Mouse (Mus musculus) midbrain, postnatal 0 days (tissue): ENCODE results near the gene Slitrk1. TPM values are rescaled to one million over a fixed set of nuclear protein-coding genes. Genes with fewer than 3 reads are reported as not detected.
A peak's percentile ranks its signal among the peaks of the same experiment; 100 is the strongest.

ENCODE experiments used
- ATAC-seq: fragments of 200-750 bp; cut with Nextera tagmentation; 2 replicates; pipeline ENCODE4 v1.8.0; 2017; ENCODE audit warnings: moderate number of reproducible peaks, mild to moderate bottlenecking, moderate TSS enrichment, moderate library complexity; ENCODE audit not compliant: low FRiP score
- DNase-seq: peaks from one replicate; pipeline ENCODE4 v3.0.0-alpha.2; 2015; ENCODE audit warnings: low spot score
- H3K27ac ChIP-seq: fragments of 300-500 bp; sonication (generic); 2 replicates; pipeline ENCODE4 v1.5.1; 2014; ENCODE audit warnings: low read depth, mild to moderate bottlenecking, low read length, mixed read lengths
- H3K27me3 ChIP-seq: fragments of 300-500 bp; sonication (generic); 2 replicates; pipeline ENCODE4 v1.6.1; 2014; ENCODE audit warnings: low read length, control low read depth, mixed read lengths; ENCODE audit not compliant: insufficient read depth
- H3K36me3 ChIP-seq: fragments of 300-500 bp; sonication (generic); 2 replicates; pipeline ENCODE4 v1.6.1; 2014; ENCODE audit warnings: low read length, control low read depth, mixed read lengths; ENCODE audit not compliant: insufficient read depth
- H3K4me1 ChIP-seq: fragments of 300-500 bp; sonication (generic); 2 replicates; pipeline ENCODE4 v1.6.1; 2014; ENCODE audit warnings: mild to moderate bottlenecking, control low read depth, antibody characterized with exemption, low read length, mixed read lengths; ENCODE audit not compliant: insufficient read depth
- H3K4me2 ChIP-seq: fragments of 300-500 bp; sonication (generic); 2 replicates; pipeline ENCODE4 v1.6.1; 2014; ENCODE audit warnings: low read depth, mild to moderate bottlenecking, low read length, mixed read lengths; ENCODE audit not compliant: poor library complexity, severe bottlenecking
- H3K4me3 ChIP-seq: fragments of 300-500 bp; sonication (generic); 2 replicates; pipeline ENCODE4 v1.5.1; 2014; ENCODE audit warnings: low read depth, mild to moderate bottlenecking, low read length, moderate library complexity
- H3K9ac ChIP-seq: fragments of 300-500 bp; sonication (generic); replicated peaks from 2 replicates; pipeline ENCODE4 v1.6.1; 2014; ENCODE audit warnings: mild to moderate bottlenecking, low read length, moderate library complexity, mixed read lengths; ENCODE audit not compliant: poor library complexity, severe bottlenecking
- H3K9me3 ChIP-seq: fragments of 300-500 bp; sonication (generic); 2 replicates; pipeline ENCODE4 v1.6.1; 2016; ENCODE audit warnings: low read length, control low read depth
- CTCF ChIP-seq: IDR thresholded peaks from 2 replicates; pipeline ENCODE4 v1.5.1; 2016; ENCODE audit warnings: antibody characterized with exemption, mild to moderate bottlenecking
- WGBS: fragments of 180-500 bp; shearing (Covaris S2); extraction: QIAGEN DNeasy Blood & Tissue Kit; methylation state at CpG from one replicate; pipeline ENCODE4 v1.1.7; 2014; 5-methylcytosine and 5-hydroxymethylcytosine counted together
- polyA plus RNA-seq: library from polyadenylated mRNA; unstranded; fragments of >200 nt; fragmentation: Nextera tagmentation; extraction: Ambion mirVana; gene quantifications from 2 replicates; pipeline ENCODE4 v1.2.1, GENCODE M21; 2015
- total RNA-seq: library from RNA; depleted of rRNA; stranded (reverse); fragments of >200 nt; gene quantifications from 2 replicates; pipeline ENCODE4 v1.2.3, GENCODE M21; 2014

Gene Slitrk1
- total and polyA plus RNA-seq, 2 experiments from 2014 or later, result 27.2 to 41.8 TPM

- 0% methylated on average over 24 of the region's 24 CpGs for WGBS
- TF ChIP-seq CTCF, result no peak
- Histone ChIP-seq H3K27me3 (no peaks in the 10 kb centered on the region), H3K4me3 (peak overlapping the region; percentile 72), H3K27ac (peak overlapping the region; percentile 90), H3K4me2 (peak overlapping the region; percentile 68), H3K36me3 (no peaks in the 10 kb centered on the region), H3K9ac (peak overlapping the region; percentile 81), H3K4me1 (no peaks in the 10 kb centered on the region), H3K9me3 (no peaks in the 10 kb centered on the region)
- ATAC-seq (peak; percentile 13; the same call in 1 of the 2 replicates), DNase-seq (peak; percentile 15)
Measured at GRCm38 (mm10) chr14:108911138-108911841, 2.7 kb downstream of the Slitrk1 start.

DNA sequence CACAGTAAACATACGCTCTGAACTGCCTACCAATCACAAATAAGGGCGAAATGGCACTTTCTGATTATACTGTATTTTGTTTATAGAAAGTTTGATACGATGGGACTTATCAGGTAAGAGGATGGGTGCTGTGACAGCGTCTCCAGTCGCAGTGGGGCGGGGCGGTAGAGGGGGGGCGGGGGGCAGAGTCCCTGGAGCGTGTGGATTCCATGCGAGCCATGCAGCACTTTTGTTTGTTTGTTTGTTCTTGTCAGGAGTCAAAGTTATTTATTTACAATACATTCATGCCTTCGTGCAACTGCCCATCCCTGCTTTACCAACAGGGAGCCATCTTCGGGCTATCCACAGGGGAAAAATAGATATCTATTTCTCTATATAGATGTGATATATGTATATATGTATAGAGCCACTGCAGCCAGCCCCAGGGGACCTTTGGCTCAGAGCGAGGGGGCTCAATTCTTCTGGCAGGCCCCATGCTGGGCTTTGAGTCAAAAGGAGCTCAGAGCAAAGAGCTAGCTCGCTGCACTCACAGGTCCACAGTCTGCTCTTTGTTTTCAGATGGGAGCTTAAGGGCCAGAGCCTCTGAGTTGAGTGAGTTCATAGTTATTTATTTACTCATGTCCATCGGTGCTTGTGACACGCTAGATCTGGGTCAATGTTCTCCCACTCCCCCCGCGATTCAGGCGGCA is 3.4 kb downstream of the Slitrk1 start:
- Histone ChIP-seq H3K4me2 (peak overlapping the region; percentile 68), H3K4me3 (peak overlapping the region; percentile 72), H3K36me3 (no peaks in the 10 kb centered on the region), H3K9me3 (no peaks in the 10 kb centered on the region), H3K27me3 (no peaks in the 10 kb centered on the region), H3K4me1 (no peaks in the 10 kb centered on the region), H3K9ac (peak overlapping the region; percentile 81), H3K27ac (peak overlapping the region; percentile 90)
- TF ChIP-seq CTCF, result no peak
- DNase-seq (peak; percentile 53), ATAC-seq (no peak)
- 2% methylated on average over 19 of the region's 19 CpGs for WGBS

DNA sequence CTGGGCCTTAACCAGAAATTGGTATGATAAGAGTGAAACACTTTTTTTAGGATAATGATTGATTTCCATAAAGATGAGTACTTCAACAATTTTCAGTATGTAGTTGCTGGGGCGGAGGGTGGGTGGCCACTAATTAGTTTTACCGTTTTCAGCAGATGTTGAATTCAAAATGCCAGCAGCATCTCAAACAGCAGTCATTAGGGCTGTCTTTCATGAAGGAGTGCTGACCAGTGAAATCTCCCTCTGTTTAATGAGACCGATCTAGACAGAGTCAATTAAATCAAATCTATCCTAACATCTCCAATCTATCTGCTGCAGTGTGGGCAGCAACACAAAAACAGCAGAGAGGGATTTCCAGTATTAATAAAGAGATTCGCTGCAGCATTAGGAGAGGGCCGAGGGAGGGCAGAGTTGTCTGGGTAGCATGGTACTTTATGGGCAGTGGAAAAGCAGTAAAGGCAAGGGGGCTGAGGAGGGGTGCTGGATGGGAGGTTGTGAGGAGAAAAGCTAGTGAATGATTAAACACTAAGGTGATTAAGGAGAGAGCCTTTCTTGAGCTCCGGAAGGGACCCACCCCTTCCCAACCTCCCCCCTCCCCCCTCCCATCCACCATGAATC is 4.5 kb downstream of the Slitrk1 start:
- Histone ChIP-seq H3K9me3 (no peaks in the 10 kb centered on the region), H3K4me1 (no peaks in the 10 kb centered on the region), H3K4me3 (peak overlapping the region; percentile 72), H3K27ac (peak overlapping the region; percentile 0; the same call in 1 of the 2 replicates), H3K9ac (peak overlapping the region; percentile 30; the same call in 1 of the 2 replicates), H3K36me3 (no peaks in the 10 kb centered on the region), H3K27me3 (no peaks in the 10 kb centered on the region), H3K4me2 (peak overlapping the region; percentile 68)
- TF ChIP-seq CTCF, result peak; percentile 45
- peak; percentile 16 for DNase-seq
- WGBS, result 8% methylated on average over 6 of the region's 6 CpGs
- no peak for ATAC-seq

DNA sequence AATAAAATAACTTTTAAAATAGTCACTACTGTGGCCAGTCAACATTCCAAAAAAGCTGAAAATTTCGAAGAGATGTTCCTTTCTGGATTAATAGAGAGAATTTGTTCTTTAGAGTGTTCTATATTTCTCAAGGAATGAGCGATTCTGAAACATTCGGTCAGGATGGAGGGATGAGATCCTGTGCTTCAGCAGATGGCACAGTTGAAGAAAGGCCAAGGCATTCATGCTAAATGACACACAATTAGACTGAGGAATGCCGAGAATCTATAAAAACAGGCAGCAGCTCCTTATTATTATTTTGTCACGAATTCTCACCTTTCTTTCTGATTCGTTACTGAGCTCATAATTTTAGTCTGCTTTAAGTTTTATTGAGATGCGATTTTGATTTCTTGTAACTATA is 15.4 kb downstream of the Slitrk1 start:
- WGBS, result 85% methylated on average over 7 of the region's 7 CpGs
- no peak for TF ChIP-seq CTCF
- Histone ChIP-seq H3K9me3 (no peaks in the 10 kb centered on the region), H3K36me3 (no peaks in the 10 kb centered on the region), H3K27ac (no peak overlapping the region), H3K9ac (no peak overlapping the region), H3K4me2 (no peak overlapping the region), H3K27me3 (no peaks in the 10 kb centered on the region), H3K4me1 (no peaks in the 10 kb centered on the region), H3K4me3 (no peak overlapping the region)
- DNase-seq (no peak), ATAC-seq (no peak)

- Histone ChIP-seq H3K4me2 (no peak overlapping the region), H3K27ac (no peak overlapping the region), H3K36me3 (no peaks in the 10 kb centered on the region), H3K4me3 (no peak overlapping the region), H3K4me1 (no peaks in the 10 kb centered on the region), H3K27me3 (no peaks in the 10 kb centered on the region), H3K9me3 (no peaks in the 10 kb centered on the region), H3K9ac (no peak overlapping the region)
- 53% methylated on average over 2 of the region's 2 CpGs for WGBS
- no peak for ATAC-seq
- DNase-seq, result peak; percentile 3
- TF ChIP-seq CTCF, result no peak
Measured at GRCm38 (mm10) chr14:108895456-108895855, 18.5 kb downstream of the Slitrk1 start.

GRCm38 (mm10) chr14:108867816-108868215 is 46.1 kb downstream of the Slitrk1 start:
- H3K4me1 ChIP-seq, result no peaks in the 10 kb centered on the region
- no peak overlapping the region for H3K4me3 ChIP-seq
- DNase-seq (no peak), ATAC-seq (no peak)
- H3K27me3 ChIP-seq, result no peaks in the 10 kb centered on the region
- no peak overlapping the region for H3K9ac ChIP-seq
- H3K36me3 ChIP-seq, result 0 out of 2 replicates have a peak, but pooled peaks cover 2% of the 10 kb centered on the region
- no peak overlapping the region for H3K27ac ChIP-seq
- H3K9me3 ChIP-seq, result no peaks in the 10 kb centered on the region
- no peak overlapping the region for H3K4me2 ChIP-seq
- TF ChIP-seq CTCF, result no peak
